19 mouse cellular contexts compared by ENCODE assay signal in genomic region chr10:53382696-53383365, GRCm38 (mm10). TPM values are rescaled to one million over a fixed set of nuclear protein-coding genes. Genes with fewer than 3 reads are reported as not detected.
DNase-seq lines count a peak whose midpoint lies in the region; ATAC-seq lines count a peak whose summit lies in the region.
"Had no signal": no experiment of that assay in that cellular context is flagged by ENCODE, and none has a peak within 500 bp of the region (broad histone marks: within the 10 kb centered on the region; RNA-seq: fewer than 3 reads in every experiment).

No protein-coding gene starts in this region.

- no peak for DNase-seq in liver, embryonic 11.5 days (ENCODE audit: low spot score)
- no peak for DNase-seq in liver, embryonic 13.5 days
- DNase-seq in embryonic facial prominence, embryonic 10.5 days (ENCODE audit: low spot score), result no peak
- DNase-seq: adrenal gland, postnatal 25 days; B cell, adult 2 months; cerebellum, adult 11 months; cerebellum, postnatal 10 days; gastrocnemius, postnatal 10 days; heart, postnatal 14 days; retina, postnatal 1 day had no signal

- peak; percentile 20; the same call in 1 of the 2 replicates for ATAC-seq in intestine, embryonic 16.5 days
- ATAC-seq in intestine, embryonic 15.5 days, result no peak
- no peak for ATAC-seq in liver, embryonic 12.5 days
- ATAC-seq in liver, embryonic 11.5 days (replicated peaks; ENCODE audit: low FRiP score), result no peak
- ATAC-seq in liver, embryonic 13.5 days (ENCODE audit: low read depth), result no peak
- 0 out of 2 replicates have a peak, but pooled peaks have one; percentile 5 for ATAC-seq in megakaryocyte, adult 5-6 weeks (ENCODE audit: poor library complexity, severe bottlenecking)

- no peak overlapping the region for H3K27ac ChIP-seq in intestine, embryonic 16.5 days (ENCODE audit: low read length)
- no peak overlapping the region for H3K27ac ChIP-seq in intestine, embryonic 15.5 days
- H3K27ac ChIP-seq in liver, embryonic 12.5 days, result peak overlapping the region; percentile 15; the same call in 1 of the 2 replicates
- no peak overlapping the region for H3K27ac ChIP-seq in liver, embryonic 11.5 days (ENCODE audit: low read depth, low read length)
- H3K27ac ChIP-seq in liver, embryonic 13.5 days, result peak overlapping the region; percentile 44
- H3K27ac ChIP-seq in embryonic facial prominence, embryonic 10.5 days (replicated peaks), result no peak overlapping the region
- H3K27ac ChIP-seq: hindbrain, embryonic 12.5 days; limb, embryonic 12.5 days; midbrain, embryonic 10.5 days had no signal

- H3K4me1 ChIP-seq in intestine, embryonic 16.5 days (ENCODE audit: control insufficient read depth, insufficient read depth, low read length), result peaks cover 3% of the 10 kb centered on the region; the same call in 1 of the 2 replicates
- H3K4me1 ChIP-seq in intestine, embryonic 15.5 days (replicated peaks), result no peaks in the 10 kb centered on the region
- peaks cover 19% of the 10 kb centered on the region for H3K4me1 ChIP-seq in liver, embryonic 12.5 days
- H3K4me1 ChIP-seq in liver, embryonic 11.5 days (replicated peaks; ENCODE audit: control insufficient read depth, insufficient read depth, low read length), result peaks cover 2% of the 10 kb centered on the region; the same call in 1 of the 2 replicates
- H3K4me1 ChIP-seq in liver, embryonic 13.5 days (replicated peaks), result peaks cover 20% of the 10 kb centered on the region
- H3K4me1 ChIP-seq in embryonic facial prominence, embryonic 10.5 days, result peaks cover 17% of the 10 kb centered on the region

- no peaks in the 10 kb centered on the region for H3K9me3 ChIP-seq in intestine, embryonic 16.5 days (ENCODE audit: control insufficient read depth, low read length)
- no peaks in the 10 kb centered on the region for H3K9me3 ChIP-seq in intestine, embryonic 15.5 days
- no peaks in the 10 kb centered on the region for H3K9me3 ChIP-seq in liver, embryonic 12.5 days (replicated peaks)
- no peaks in the 10 kb centered on the region for H3K9me3 ChIP-seq in liver, embryonic 11.5 days (ENCODE audit: control insufficient read depth, low read length)
- H3K9me3 ChIP-seq in liver, embryonic 13.5 days (replicated peaks), result no peaks in the 10 kb centered on the region
- no peaks in the 10 kb centered on the region for H3K9me3 ChIP-seq in embryonic facial prominence, embryonic 10.5 days
- H3K9me3 ChIP-seq: hindbrain, embryonic 12.5 days; limb, embryonic 12.5 days; midbrain, embryonic 10.5 days had no signal

- H3K36me3 ChIP-seq in intestine, embryonic 16.5 days (ENCODE audit: control insufficient read depth, insufficient read depth, low read length), result no peaks in the 10 kb centered on the region
- H3K36me3 ChIP-seq in intestine, embryonic 15.5 days, result no peaks in the 10 kb centered on the region
- no peaks in the 10 kb centered on the region for H3K36me3 ChIP-seq in liver, embryonic 12.5 days
- H3K36me3 ChIP-seq in liver, embryonic 11.5 days (ENCODE audit: control insufficient read depth, insufficient read depth, low read length), result no peaks in the 10 kb centered on the region
- no peaks in the 10 kb centered on the region for H3K36me3 ChIP-seq in liver, embryonic 13.5 days
- H3K36me3 ChIP-seq in embryonic facial prominence, embryonic 10.5 days (replicated peaks), result no peaks in the 10 kb centered on the region
- H3K36me3 ChIP-seq: hindbrain, embryonic 12.5 days; limb, embryonic 12.5 days; midbrain, embryonic 10.5 days had no signal

- no peak overlapping the region for H3K4me3 ChIP-seq in intestine, embryonic 16.5 days (ENCODE audit: low read length)
- no peak overlapping the region for H3K4me3 ChIP-seq in intestine, embryonic 15.5 days (replicated peaks)
- no peak overlapping the region for H3K4me3 ChIP-seq in liver, embryonic 12.5 days
- H3K4me3 ChIP-seq in liver, embryonic 11.5 days (ENCODE audit: low read depth, low read length), result no peak overlapping the region
- H3K4me3 ChIP-seq in liver, embryonic 13.5 days (replicated peaks), result no peak overlapping the region
- H3K4me3 ChIP-seq in embryonic facial prominence, embryonic 10.5 days, result no peak overlapping the region
- H3K4me3 ChIP-seq: hindbrain, embryonic 12.5 days; limb, embryonic 12.5 days; midbrain, embryonic 10.5 days had no signal

- no peak overlapping the region for H3K4me2 ChIP-seq in intestine, embryonic 16.5 days (ENCODE audit: low read depth, low read length)
- no peak overlapping the region for H3K4me2 ChIP-seq in intestine, embryonic 15.5 days (replicated peaks)
- H3K4me2 ChIP-seq in liver, embryonic 12.5 days, result peak overlapping the region; percentile 24; the same call in 1 of the 2 replicates
- H3K4me2 ChIP-seq in liver, embryonic 11.5 days, result no peak overlapping the region
- H3K4me2 ChIP-seq in liver, embryonic 13.5 days, result peak overlapping the region; percentile 23; the same call in 1 of the 2 replicates
- H3K4me2 ChIP-seq: heart, embryonic 11.5 days; hindbrain, embryonic 12.5 days; limb, embryonic 12.5 days had no signal

- H3K27me3 ChIP-seq in intestine, embryonic 16.5 days (replicated peaks; ENCODE audit: control insufficient read depth, insufficient read depth, low read length), result no peaks in the 10 kb centered on the region
- H3K27me3 ChIP-seq in intestine, embryonic 15.5 days (replicated peaks), result no peaks in the 10 kb centered on the region
- no peaks in the 10 kb centered on the region for H3K27me3 ChIP-seq in liver, embryonic 12.5 days (replicated peaks)
- H3K27me3 ChIP-seq in liver, embryonic 11.5 days (replicated peaks; ENCODE audit: control insufficient read depth, insufficient read depth, low read length), result no peaks in the 10 kb centered on the region
- no peaks in the 10 kb centered on the region for H3K27me3 ChIP-seq in liver, embryonic 13.5 days
- H3K27me3 ChIP-seq in embryonic facial prominence, embryonic 10.5 days (replicated peaks; ENCODE audit: low read depth, poor library complexity, severe bottlenecking), result no peaks in the 10 kb centered on the region
- H3K27me3 ChIP-seq: hindbrain, embryonic 12.5 days; limb, embryonic 12.5 days had no signal

- H3K9ac ChIP-seq in intestine, embryonic 16.5 days (ENCODE audit: low read depth, low read length), result no peak overlapping the region
- no peak overlapping the region for H3K9ac ChIP-seq in intestine, embryonic 15.5 days
- no peak overlapping the region for H3K9ac ChIP-seq in liver, embryonic 12.5 days
- no peak overlapping the region for H3K9ac ChIP-seq in liver, embryonic 11.5 days (ENCODE audit: low read depth, low read length)
- no peak overlapping the region for H3K9ac ChIP-seq in liver, embryonic 13.5 days
- H3K9ac ChIP-seq: hindbrain, embryonic 12.5 days; limb, embryonic 12.5 days had no signal

- WGBS in intestine, embryonic 16.5 days, result 60% methylated on average over 7 of the region's 7 CpGs
- 55% methylated on average over 7 of the region's 7 CpGs for WGBS in intestine, embryonic 15.5 days
- WGBS in liver, embryonic 12.5 days (ENCODE audit: insufficient replicate concordance), result 57% methylated on average over 7 of the region's 7 CpGs
- WGBS in liver, embryonic 11.5 days, result 65% methylated on average over 7 of the region's 7 CpGs
- WGBS in liver, embryonic 13.5 days (ENCODE audit: insufficient replicate concordance), result 58% methylated on average over 7 of the region's 7 CpGs
- WGBS in embryonic facial prominence, embryonic 10.5 days, result 71% methylated on average over 7 of the region's 7 CpGs

RNA-seq across cellular contexts. Expression of gene Cep85l, which starts 3.1 kb away (rescaled TPM):
- polyA plus RNA-seq in intestine, embryonic 16.5 days (2015; fragmentation: Nextera tagmentation; extraction: Ambion mirVana), result 1.3 and 1.8 TPM in 2 replicates
- 3.5 and 3.9 TPM in 2 replicates for polyA plus RNA-seq in intestine, embryonic 15.5 days (2015; fragmentation: Nextera tagmentation; extraction: Ambion mirVana)
- polyA plus RNA-seq in liver, embryonic 12.5 days (2016; fragmentation: Nextera tagmentation; extraction: Ambion mirVana), result 2.4 and 2.5 TPM in 2 replicates
- polyA plus RNA-seq in liver, embryonic 11.5 days (2014; fragmentation: Nextera tagmentation; extraction: Ambion mirVana), result 2.6 and 3.0 TPM in 2 replicates
- polyA plus RNA-seq in liver, embryonic 13.5 days (2015; fragmentation: Nextera tagmentation; extraction: Ambion mirVana), result 1.1 and 1.3 TPM in 2 replicates
- total RNA-seq in megakaryocyte, adult 5-6 weeks (2015), result 24.1 and 24.6 TPM in 2 replicates
- total RNA-seq in megakaryocyte, adult 5-6 weeks (2017), result 32.9 and 33.4 TPM in 2 replicates
- polyA plus RNA-seq in embryonic facial prominence, embryonic 10.5 days (2016; fragmentation: Nextera tagmentation; extraction: Ambion mirVana), result 4.9 and 5.1 TPM in 2 replicates

RNA-seq across cellular contexts. Expression of gene Pln, which starts 45.4 kb away (rescaled TPM):
- polyA plus RNA-seq in intestine, embryonic 16.5 days (2015; fragmentation: Nextera tagmentation; extraction: Ambion mirVana), result 0.91 and 1.2 TPM in 2 replicates
- 1.9 and 2.0 TPM in 2 replicates for polyA plus RNA-seq in intestine, embryonic 15.5 days (2015; fragmentation: Nextera tagmentation; extraction: Ambion mirVana)
- 0.50 and 0.61 TPM in 2 replicates for polyA plus RNA-seq in liver, embryonic 12.5 days (2016; fragmentation: Nextera tagmentation; extraction: Ambion mirVana)
- polyA plus RNA-seq in liver, embryonic 11.5 days (2014; fragmentation: Nextera tagmentation; extraction: Ambion mirVana), result 0.94 and 2.5 TPM in 2 replicates
- 0.37 and 1.1 TPM in 2 replicates for polyA plus RNA-seq in liver, embryonic 13.5 days (2015; fragmentation: Nextera tagmentation; extraction: Ambion mirVana)
- total RNA-seq in megakaryocyte, adult 5-6 weeks (2015), result not detected in 2 replicates
- total RNA-seq in megakaryocyte, adult 5-6 weeks (2017), result 0.08 TPM in 1 of 2 replicates, not detected in the other
- polyA plus RNA-seq in embryonic facial prominence, embryonic 10.5 days (2016; fragmentation: Nextera tagmentation; extraction: Ambion mirVana), result 1.7 and 2.1 TPM in 2 replicates
- total RNA-seq: monocyte, adult 5-6 weeks had no signal

Comparison
In these comparisons a context has a peak if more than half of its experiments do, and no peak if none do; other contexts are left out.
1. ATAC-seq: peak in intestine, embryonic 16.5 days (single experiment) and megakaryocyte, adult 5-6 weeks (single experiment); none in intestine, embryonic 15.5 days (single experiment), liver, embryonic 12.5 days (single experiment), liver, embryonic 11.5 days (single experiment) and liver, embryonic 13.5 days (single experiment).
2. H3K27ac ChIP-seq: peak in liver, embryonic 12.5 days (single experiment) and liver, embryonic 13.5 days (single experiment); none in intestine, embryonic 16.5 days (single experiment), intestine, embryonic 15.5 days (single experiment), liver, embryonic 11.5 days (single experiment) and embryonic facial prominence, embryonic 10.5 days (single experiment).
3. H3K4me2 ChIP-seq: peak in liver, embryonic 12.5 days (single experiment) and liver, embryonic 13.5 days (single experiment); none in intestine, embryonic 16.5 days (single experiment), intestine, embryonic 15.5 days (single experiment) and liver, embryonic 11.5 days (single experiment).